28 mouse cellular contexts compared by ENCODE assay signal in genomic region chr12:119454076-119454475, GRCm38 (mm10).
DNase-seq lines count a peak whose midpoint lies in the region; ATAC-seq lines count a peak whose summit lies in the region.
"Had no signal": no experiment of that assay in that cellular context is flagged by ENCODE, and none has a peak within 500 bp of the region (broad histone marks: within the 10 kb centered on the region; RNA-seq: fewer than 3 reads in every experiment).

No protein-coding gene starts in this region.

- intact Hi-C loops in left cerebral cortex, postnatal 25 days (cut with DNase I), result no loop called here

- no peak overlapping the region for H3K4me3 ChIP-seq in hindbrain, embryonic 11.5 days (ENCODE audit: low read depth, low read length)
- H3K4me3 ChIP-seq: embryonic facial prominence, embryonic 12.5 days; erythroblast, embryonic 14.5 days; forebrain, embryonic 12.5 days; heart, adult 2 months; heart, embryonic 13.5 days; hindbrain, embryonic 12.5 days; limb, embryonic 12.5 days; liver, embryonic 13.5 days; midbrain, embryonic 12.5 days; neural tube, embryonic 15.5 days had no signal

- H3K9me3 ChIP-seq in hindbrain, embryonic 11.5 days (ENCODE audit: control insufficient read depth, low read length), result no peaks in the 10 kb centered on the region
- H3K9me3 ChIP-seq: embryonic facial prominence, embryonic 12.5 days; forebrain, embryonic 12.5 days; heart, embryonic 13.5 days; hindbrain, embryonic 12.5 days; limb, embryonic 12.5 days; liver, embryonic 13.5 days; midbrain, embryonic 12.5 days; neural tube, embryonic 15.5 days had no signal

- H3K36me3 ChIP-seq in hindbrain, embryonic 11.5 days (ENCODE audit: control insufficient read depth, insufficient read depth, low read length), result no peaks in the 10 kb centered on the region
- H3K36me3 ChIP-seq: embryonic facial prominence, embryonic 12.5 days; forebrain, embryonic 12.5 days; heart, embryonic 13.5 days; hindbrain, embryonic 12.5 days; limb, embryonic 12.5 days; liver, embryonic 13.5 days; midbrain, embryonic 12.5 days; neural tube, embryonic 15.5 days had no signal

- no peak overlapping the region for H3K27ac ChIP-seq in hindbrain, embryonic 11.5 days (ENCODE audit: low read depth, low read length)
- H3K27ac ChIP-seq: embryonic facial prominence, embryonic 12.5 days; forebrain, embryonic 12.5 days; heart, adult 2 months; heart, embryonic 13.5 days; hindbrain, embryonic 12.5 days; limb, embryonic 12.5 days; liver, embryonic 13.5 days; midbrain, embryonic 12.5 days; neural tube, embryonic 15.5 days had no signal

- WGBS in hindbrain, embryonic 11.5 days, result 27% methylated on average over 1 of the region's 1 CpGs

- no peaks in the 10 kb centered on the region for H3K27me3 ChIP-seq in hindbrain, embryonic 11.5 days (ENCODE audit: control insufficient read depth, insufficient read depth, low read length)
- H3K27me3 ChIP-seq: embryonic facial prominence, embryonic 12.5 days; forebrain, embryonic 12.5 days; heart, embryonic 13.5 days; hindbrain, embryonic 12.5 days; limb, embryonic 12.5 days; liver, embryonic 13.5 days; midbrain, embryonic 12.5 days; neural tube, embryonic 15.5 days had no signal

- H3K4me1 ChIP-seq in hindbrain, embryonic 11.5 days (replicated peaks; ENCODE audit: control insufficient read depth, insufficient read depth, low read length), result no peaks in the 10 kb centered on the region
- H3K4me1 ChIP-seq: embryonic facial prominence, embryonic 12.5 days; forebrain, embryonic 12.5 days; heart, embryonic 13.5 days; hindbrain, embryonic 12.5 days; limb, embryonic 12.5 days; liver, embryonic 13.5 days; midbrain, embryonic 12.5 days; neural tube, embryonic 15.5 days had no signal

- no peak overlapping the region for H3K4me2 ChIP-seq in hindbrain, embryonic 11.5 days (replicated peaks; ENCODE audit: low read depth, low read length)
- H3K4me2 ChIP-seq: embryonic facial prominence, embryonic 12.5 days; forebrain, embryonic 12.5 days; heart, embryonic 13.5 days; hindbrain, embryonic 12.5 days; limb, embryonic 12.5 days; liver, embryonic 13.5 days; midbrain, embryonic 12.5 days; neural tube, embryonic 15.5 days had no signal

- H3K9ac ChIP-seq in hindbrain, embryonic 11.5 days (ENCODE audit: low read depth, low read length), result no peak overlapping the region
- H3K9ac ChIP-seq: embryonic facial prominence, embryonic 12.5 days; forebrain, embryonic 12.5 days; heart, embryonic 13.5 days; hindbrain, embryonic 12.5 days; limb, embryonic 12.5 days; liver, embryonic 13.5 days; midbrain, embryonic 12.5 days; neural tube, embryonic 15.5 days had no signal

- no peak for ATAC-seq in hindbrain, embryonic 11.5 days (ENCODE audit: low FRiP score)
- ATAC-seq: activated CD4-positive, CD25-positive, alpha-beta regulatory T cell, adult 4 months had no signal

- peak; percentile 18 to 49 for DNase-seq in frontal cortex, adult 2 months (ENCODE audit: extremely low spot score in 1 of 2, low spot score in 1 of 2)
- DNase-seq in frontal cortex, postnatal 14 days (ENCODE audit: low spot score in 2 of 2), result no peak
- peak; percentile 29 for DNase-seq in right cerebral cortex, adult 18-20 months
- DNase-seq in right cerebral cortex, postnatal 14 days, result no peak
- peak; percentile 19 to 78 for DNase-seq in left cerebral cortex, postnatal 25 days (ENCODE audit: low spot score in 2 of 2)
- DNase-seq in adrenal gland, adult 18-20 months (ENCODE audit: low spot score in 2 of 2), result no peak
- DNase-seq in hindbrain, embryonic 11.5 days (ENCODE audit: low spot score), result no peak
- DNase-seq: adrenal gland, postnatal 10 days; cerebellum, adult 8-10 months; cerebellum, postnatal 36 days; gastrocnemius, postnatal 36 days; heart, adult 2 months; heart, postnatal 14 days; kidney, adult 18-20 months; kidney, postnatal 4 days; liver, embryonic 13.5 days; lung, adult 2 months; lung, postnatal 14 days; thymus, postnatal 25 days had no signal

Comparison
In these comparisons a context has a peak if more than half of its experiments do, and no peak if none do; other contexts are left out.
1. DNase-seq: peak in frontal cortex, adult 2 months (2 of 2), right cerebral cortex, adult 18-20 months (single experiment) and left cerebral cortex, postnatal 25 days (2 of 2); none in frontal cortex, postnatal 14 days (0 of 2), right cerebral cortex, postnatal 14 days (single experiment), adrenal gland, adult 18-20 months (0 of 2) and hindbrain, embryonic 11.5 days (single experiment).